In the genomic region with DNA sequence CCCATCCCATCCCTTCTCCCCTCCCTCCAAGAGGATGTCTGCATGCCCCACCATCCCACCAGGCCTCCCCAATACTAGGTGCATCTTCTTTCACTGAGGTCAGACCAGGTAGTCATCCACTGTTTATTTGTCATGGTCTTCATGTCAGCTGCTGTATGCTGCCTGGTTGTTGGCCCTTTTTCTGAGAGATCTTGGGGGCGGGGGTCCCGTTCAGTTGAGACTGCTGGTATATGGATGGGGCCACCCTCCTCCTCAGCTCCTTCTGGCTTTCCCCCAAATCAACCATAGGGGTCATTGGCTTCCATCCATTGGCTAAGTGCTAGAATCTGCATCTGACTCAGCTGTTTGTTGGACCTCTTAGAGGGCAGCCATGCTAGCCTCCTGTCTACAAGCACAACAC, we compare ENCODE assay signal across 15 mouse cellular contexts. TPM values are rescaled to one million over a fixed set of nuclear protein-coding genes. Genes with fewer than 3 reads are reported as not detected.
A peak's percentile ranks its signal among the peaks of the same experiment; 100 is the strongest.
DNase-seq lines count a peak whose midpoint lies in the region; ATAC-seq lines count a peak whose summit lies in the region.
"Not testable (repeated sequence)": the region's sequence is repeated elsewhere in the genome, so short reads cannot be mapped to it uniquely, and the experiment has no call there.
"Had no signal": no experiment of that assay in that cellular context is flagged by ENCODE, and none has a peak within 500 bp of the region (broad histone marks: within the 10 kb centered on the region; RNA-seq: fewer than 3 reads in every experiment).

No protein-coding gene starts in this region.

- not testable (repeated sequence) for H3K9ac ChIP-seq in heart, embryonic 14.5 days (ENCODE audit: low read length); hindbrain, embryonic 15.5 days; limb, embryonic 11.5 days (ENCODE audit: low read length); liver, embryonic 15.5 days; midbrain, embryonic 12.5 days (replicated peaks); stomach, embryonic 14.5 days (replicated peaks; ENCODE audit: low read depth, low read length)

- 0 out of 2 replicates have a peak, but pooled peaks have one; percentile 39 for ATAC-seq in erythroid progenitor cell, adult 5-6 weeks (replicated peaks; ENCODE audit: low FRiP score, poor library complexity, severe bottlenecking)
- peak; percentile 69 for ATAC-seq in heart, embryonic 14.5 days (ENCODE audit: insufficient number of reproducible peaks, insufficient read depth, low FRiP score, low read depth)
- peak; percentile 56; the same call in 1 of the 2 replicates for ATAC-seq in hindbrain, embryonic 15.5 days (ENCODE audit: low FRiP score, low read depth)
- ATAC-seq in limb, embryonic 11.5 days (ENCODE audit: insufficient number of reproducible peaks, low FRiP score, low TSS enrichment, low read depth), result peak; percentile 88
- 0 out of 2 replicates have a peak, but pooled peaks have one; percentile 40 for ATAC-seq in liver, embryonic 15.5 days (ENCODE audit: insufficient read depth)
- peak; percentile 76 for ATAC-seq in midbrain, embryonic 12.5 days (ENCODE audit: low FRiP score, low read depth)
- ATAC-seq in stomach, embryonic 14.5 days (ENCODE audit: insufficient number of reproducible peaks, insufficient read depth, low FRiP score, low read depth), result peak; percentile 63

- H3K4me1 ChIP-seq in heart, embryonic 14.5 days (ENCODE audit: control insufficient read depth in 2 of 2, insufficient read depth in 2 of 2, low read length in 2 of 2); hindbrain, embryonic 15.5 days (replicated peaks); limb, embryonic 11.5 days (ENCODE audit: control insufficient read depth, insufficient read depth, low read length); liver, embryonic 15.5 days (replicated peaks); midbrain, embryonic 12.5 days; stomach, embryonic 14.5 days (ENCODE audit: control insufficient read depth, insufficient read depth, low read length): not testable (repeated sequence)

- not testable (repeated sequence) for H3K4me2 ChIP-seq in heart, embryonic 14.5 days (ENCODE audit: low read length); hindbrain, embryonic 15.5 days; limb, embryonic 11.5 days (ENCODE audit: low read depth, severe bottlenecking); liver, embryonic 15.5 days; midbrain, embryonic 12.5 days (replicated peaks); stomach, embryonic 14.5 days (replicated peaks; ENCODE audit: low read depth, low read length)

- H3K27me3 ChIP-seq in heart, embryonic 14.5 days (ENCODE audit: control insufficient read depth, insufficient read depth, low read length); hindbrain, embryonic 15.5 days; limb, embryonic 11.5 days (ENCODE audit: control insufficient read depth, insufficient read depth, low read length); liver, embryonic 15.5 days; midbrain, embryonic 12.5 days; stomach, embryonic 14.5 days (ENCODE audit: control insufficient read depth, insufficient read depth, low read length): not testable (repeated sequence)

- not testable (repeated sequence) for H3K4me3 ChIP-seq in heart, embryonic 14.5 days (ENCODE audit: control insufficient read depth in 1 of 2, insufficient read depth in 1 of 2, low read depth in 1 of 2, low read length in 2 of 2); hindbrain, embryonic 15.5 days; limb, embryonic 11.5 days (ENCODE audit: low read depth, low read length); liver, embryonic 15.5 days (replicated peaks); midbrain, embryonic 12.5 days; stomach, embryonic 14.5 days (ENCODE audit: low read depth, low read length)

- H3K27ac ChIP-seq in heart, embryonic 14.5 days (replicated peaks in 1 of 2; ENCODE audit: control insufficient read depth in 1 of 2, insufficient read depth in 1 of 2, low read depth in 2 of 2, low read length in 2 of 2); hindbrain, embryonic 15.5 days (replicated peaks); limb, embryonic 11.5 days (replicated peaks; ENCODE audit: low read depth, low read length); liver, embryonic 15.5 days (replicated peaks); midbrain, embryonic 12.5 days (replicated peaks); stomach, embryonic 14.5 days (ENCODE audit: low read length): not testable (repeated sequence)

- H3K9me3 ChIP-seq in heart, embryonic 14.5 days (ENCODE audit: control insufficient read depth, low read length); hindbrain, embryonic 15.5 days; limb, embryonic 11.5 days (ENCODE audit: control insufficient read depth, low read length); liver, embryonic 15.5 days (replicated peaks); midbrain, embryonic 12.5 days; stomach, embryonic 14.5 days (ENCODE audit: control insufficient read depth, low read depth, low read length): not testable (repeated sequence)

- no CpG with 5 or more reads among the region's 2 CpGs for WGBS in heart, embryonic 14.5 days
- WGBS in hindbrain, embryonic 15.5 days, result no CpG with 5 or more reads among the region's 2 CpGs
- WGBS in limb, embryonic 11.5 days, result no CpG with 5 or more reads among the region's 2 CpGs
- WGBS in liver, embryonic 15.5 days (ENCODE audit: insufficient replicate concordance), result no CpG with 5 or more reads among the region's 2 CpGs
- WGBS in midbrain, embryonic 12.5 days, result no CpG with 5 or more reads among the region's 2 CpGs
- no CpG with 5 or more reads among the region's 2 CpGs for WGBS in stomach, embryonic 14.5 days

- H3K36me3 ChIP-seq in heart, embryonic 14.5 days (ENCODE audit: control insufficient read depth, insufficient read depth, low read length); hindbrain, embryonic 15.5 days; limb, embryonic 11.5 days (ENCODE audit: control insufficient read depth, insufficient read depth, low read length); liver, embryonic 15.5 days (replicated peaks); midbrain, embryonic 12.5 days; stomach, embryonic 14.5 days (ENCODE audit: control insufficient read depth, insufficient read depth, low read length): not testable (repeated sequence)

- DNase-seq in limb, embryonic 11.5 days (ENCODE audit: low spot score), result not testable (repeated sequence)

RNA-seq across cellular contexts. Expression of a gene that starts 8.5 kb away (rescaled TPM):
- total RNA-seq in erythroid progenitor cell, adult 5-6 weeks (2015; ENCODE audit: low replicate concordance), result not detected in 2 replicates
- total RNA-seq in erythroid progenitor cell, adult 5-6 weeks (2017; ENCODE audit: low replicate concordance), result not detected in 2 replicates
- polyA plus RNA-seq in heart, embryonic 14.5 days (2014; fragmentation: Nextera tagmentation; extraction: Ambion mirVana), result 0.19 TPM in 1 of 2 replicates, not detected in the other
- 0.14 TPM in 1 of 2 replicates, not detected in the other for polyA plus RNA-seq in hindbrain, embryonic 15.5 days (2015; fragmentation: Nextera tagmentation; extraction: Ambion mirVana)
- not detected in 2 replicates for polyA plus RNA-seq in limb, embryonic 11.5 days (2014; fragmentation: Nextera tagmentation; extraction: Ambion mirVana)
- 0.16 TPM in 1 of 2 replicates, not detected in the other for polyA plus RNA-seq in liver, embryonic 15.5 days (2015; fragmentation: Nextera tagmentation; extraction: Ambion mirVana)
- not detected in 2 replicates for polyA plus RNA-seq in midbrain, embryonic 12.5 days (2016; fragmentation: Nextera tagmentation; extraction: Ambion mirVana)
- 0.26 TPM in 1 of 2 replicates, not detected in the other for polyA plus RNA-seq in stomach, embryonic 14.5 days (2014; fragmentation: Nextera tagmentation; extraction: Ambion mirVana)
- total RNA-seq: gastrocnemius, adult 18-20 months; layer of hippocampus, postnatal 25 days; left cerebral cortex, postnatal 25 days had no signal
- polyA plus RNA-seq: adrenal gland, adult 2 months; forebrain, embryonic 16.5 days; large intestine, adult 2 months; lung, postnatal 0 days; urinary bladder, adult 2 months had no signal
